Mouse (Mus musculus): Measurements from ENCODE around the gene Col7a1. TPM values are rescaled to one million over a fixed set of nuclear protein-coding genes. Genes with fewer than 3 reads are reported as not detected.

Col7a1 gene
- polyA plus RNA-seq, 1 experiment from 2014 or later: 0.64 TPM

- no peak overlapping the region for H3K4me3 ChIP-seq (ENCODE audit: low read depth, low read length)
- no peaks in the 10 kb centered on the region for H3K9me3 ChIP-seq (ENCODE audit: control insufficient read depth, low read length)
- no peak for ATAC-seq (ENCODE audit: low read depth)
- no peaks in the 10 kb centered on the region for H3K27me3 ChIP-seq (ENCODE audit: control insufficient read depth, insufficient read depth, low read length)
- 63% methylated on average over 2 of the region's 2 CpGs for whole genome bisulfite sequencing
- no peak overlapping the region for H3K4me2 ChIP-seq (ENCODE audit: low read depth, low read length)
- H3K9ac ChIP-seq (replicated peaks; ENCODE audit: low read depth, low read length): no peak overlapping the region
- no peak overlapping the region for H3K27ac ChIP-seq (ENCODE audit: low read depth, low read length)
- no peaks in the 10 kb centered on the region for H3K4me1 ChIP-seq (ENCODE audit: control insufficient read depth, insufficient read depth, low read length)
- H3K36me3 ChIP-seq (ENCODE audit: control insufficient read depth, insufficient read depth, low read length): peaks cover 6% of the 10 kb centered on the region; the same call in 1 of the 2 replicates
Measured at GRCm38 (mm10) chr9:109003201-109003600, 49.8 kb downstream of the Col7a1 start.

GRCm38 (mm10) chr9:109007025-109007780, 53.8 kb downstream of the Col7a1 start:
- no peak overlapping the region for H3K4me2 ChIP-seq (ENCODE audit: low read depth, low read length)
- H3K9me3 ChIP-seq (ENCODE audit: control insufficient read depth, low read length): no peaks in the 10 kb centered on the region
- H3K9ac ChIP-seq (replicated peaks; ENCODE audit: low read depth, low read length): no peak overlapping the region
- H3K4me1 ChIP-seq (ENCODE audit: control insufficient read depth, insufficient read depth, low read length): no peaks in the 10 kb centered on the region
- H3K4me3 ChIP-seq (ENCODE audit: low read depth, low read length): no peak overlapping the region
- peaks cover 12% of the 10 kb centered on the region; the same call in 1 of the 2 replicates for H3K36me3 ChIP-seq (ENCODE audit: control insufficient read depth, insufficient read depth, low read length)
- no peak for ATAC-seq (ENCODE audit: low read depth)
- 86% methylated on average over 21 of the region's 21 CpGs for WGBS
- no peak overlapping the region for H3K27ac ChIP-seq (ENCODE audit: low read depth, low read length)
- no peaks in the 10 kb centered on the region for H3K27me3 ChIP-seq (ENCODE audit: control insufficient read depth, insufficient read depth, low read length)

GRCm38 (mm10) chr9:109008081-109008480, 54.7 kb downstream of the Col7a1 start:
- Histone ChIP-seq H3K4me2 (ENCODE audit: low read depth, low read length) (no peak overlapping the region), H3K27ac (ENCODE audit: low read depth, low read length) (no peak overlapping the region), H3K4me3 (ENCODE audit: low read depth, low read length) (no peak overlapping the region), H3K4me1 (ENCODE audit: control insufficient read depth, insufficient read depth, low read length) (no peaks in the 10 kb centered on the region), H3K9ac (replicated peaks; ENCODE audit: low read depth, low read length) (no peak overlapping the region), H3K27me3 (ENCODE audit: control insufficient read depth, insufficient read depth, low read length) (no peaks in the 10 kb centered on the region), H3K9me3 (ENCODE audit: control insufficient read depth, low read length) (no peaks in the 10 kb centered on the region), H3K36me3 (ENCODE audit: control insufficient read depth, insufficient read depth, low read length) (peaks cover 12% of the 10 kb centered on the region; the same call in 1 of the 2 replicates)
- no peak for ATAC-seq (ENCODE audit: low read depth)
- 84% methylated on average over 9 of the region's 9 CpGs for WGBS

- Histone ChIP-seq H3K27me3 (ENCODE audit: control insufficient read depth, insufficient read depth, low read length) (no peaks in the 10 kb centered on the region), H3K9me3 (ENCODE audit: control insufficient read depth, low read length) (no peaks in the 10 kb centered on the region), H3K9ac (replicated peaks; ENCODE audit: low read depth, low read length) (no peak overlapping the region), H3K4me2 (ENCODE audit: low read depth, low read length) (no peak overlapping the region), H3K4me1 (ENCODE audit: control insufficient read depth, insufficient read depth, low read length) (no peaks in the 10 kb centered on the region), H3K27ac (ENCODE audit: low read depth, low read length) (no peak overlapping the region), H3K36me3 (ENCODE audit: control insufficient read depth, insufficient read depth, low read length) (peaks cover 12% of the 10 kb centered on the region; the same call in 1 of the 2 replicates), H3K4me3 (ENCODE audit: low read depth, low read length) (no peak overlapping the region)
- no peak for ATAC-seq (ENCODE audit: low read depth)
- WGBS: 78% methylated on average over 9 of the region's 10 CpGs
Measured at GRCm38 (mm10) chr9:109008994-109009635, 55.7 kb downstream of the Col7a1 start.

- Histone ChIP-seq H3K4me2 (ENCODE audit: low read depth, low read length) (no peak overlapping the region), H3K36me3 (ENCODE audit: control insufficient read depth, insufficient read depth, low read length) (peaks cover 12% of the 10 kb centered on the region; the same call in 1 of the 2 replicates), H3K4me1 (ENCODE audit: control insufficient read depth, insufficient read depth, low read length) (no peaks in the 10 kb centered on the region), H3K9me3 (ENCODE audit: control insufficient read depth, low read length) (no peaks in the 10 kb centered on the region), H3K27ac (ENCODE audit: low read depth, low read length) (no peak overlapping the region), H3K4me3 (ENCODE audit: low read depth, low read length) (no peak overlapping the region), H3K27me3 (ENCODE audit: control insufficient read depth, insufficient read depth, low read length) (no peaks in the 10 kb centered on the region), H3K9ac (replicated peaks; ENCODE audit: low read depth, low read length) (no peak overlapping the region)
- ATAC-seq (ENCODE audit: low read depth): no peak
- 57% methylated on average over 17 of the region's 17 CpGs for WGBS
Measured at GRCm38 (mm10) chr9:109009636-109010315, 56.4 kb downstream of the Col7a1 start.

- Histone ChIP-seq H3K27ac (ENCODE audit: low read depth, low read length) (no peak overlapping the region), H3K36me3 (ENCODE audit: control insufficient read depth, insufficient read depth, low read length) (peaks cover 12% of the 10 kb centered on the region; the same call in 1 of the 2 replicates), H3K4me2 (ENCODE audit: low read depth, low read length) (no peak overlapping the region), H3K9me3 (ENCODE audit: control insufficient read depth, low read length) (no peaks in the 10 kb centered on the region), H3K27me3 (ENCODE audit: control insufficient read depth, insufficient read depth, low read length) (no peaks in the 10 kb centered on the region), H3K9ac (replicated peaks; ENCODE audit: low read depth, low read length) (no peak overlapping the region), H3K4me1 (ENCODE audit: control insufficient read depth, insufficient read depth, low read length) (no peaks in the 10 kb centered on the region), H3K4me3 (ENCODE audit: low read depth, low read length) (no peak overlapping the region)
- ATAC-seq (ENCODE audit: low read depth): no peak
- 86% methylated on average over 14 of the region's 14 CpGs for WGBS
Measured at GRCm38 (mm10) chr9:109010316-109010690, 56.9 kb downstream of the Col7a1 start.

- no peaks in the 10 kb centered on the region for H3K4me1 ChIP-seq (ENCODE audit: control insufficient read depth, insufficient read depth, low read length)
- no peak overlapping the region for H3K4me3 ChIP-seq (ENCODE audit: low read depth, low read length)
- no peaks in the 10 kb centered on the region for H3K9me3 ChIP-seq (ENCODE audit: control insufficient read depth, low read length)
- H3K36me3 ChIP-seq (ENCODE audit: control insufficient read depth, insufficient read depth, low read length): peaks cover 6% of the 10 kb centered on the region; the same call in 1 of the 2 replicates
- WGBS: 72% methylated on average over 8 of the region's 8 CpGs
- no peak for ATAC-seq (ENCODE audit: low read depth)
- H3K4me2 ChIP-seq (ENCODE audit: low read depth, low read length): no peak overlapping the region
- H3K9ac ChIP-seq (replicated peaks; ENCODE audit: low read depth, low read length): no peak overlapping the region
- H3K27ac ChIP-seq (ENCODE audit: low read depth, low read length): no peak overlapping the region
- H3K27me3 ChIP-seq (ENCODE audit: control insufficient read depth, insufficient read depth, low read length): no peaks in the 10 kb centered on the region
Measured at GRCm38 (mm10) chr9:109015397-109015796, 62.0 kb downstream of the Col7a1 start.

- WGBS: 76% methylated on average over 11 of the region's 11 CpGs
- no peak for ATAC-seq (ENCODE audit: low read depth)
Measured at GRCm38 (mm10) chr9:109016973-109017604, 63.7 kb downstream of the Col7a1 start.

More at GRCm38 (mm10) chr9:109016973-109017604, 63.7 kb downstream of the Col7a1 start:
- no peaks in the 10 kb centered on the region for H3K9me3 ChIP-seq (ENCODE audit: control insufficient read depth, low read length)
- no peak overlapping the region for H3K9ac ChIP-seq (replicated peaks; ENCODE audit: low read depth, low read length)
- no peak overlapping the region for H3K27ac ChIP-seq (ENCODE audit: low read depth, low read length)
- no peak overlapping the region for H3K4me3 ChIP-seq (ENCODE audit: low read depth, low read length)
- no peaks in the 10 kb centered on the region for H3K27me3 ChIP-seq (ENCODE audit: control insufficient read depth, insufficient read depth, low read length)
- H3K4me2 ChIP-seq (ENCODE audit: low read depth, low read length): no peak overlapping the region
- H3K4me1 ChIP-seq (ENCODE audit: control insufficient read depth, insufficient read depth, low read length): no peaks in the 10 kb centered on the region
- no peaks in the 10 kb centered on the region for H3K36me3 ChIP-seq (ENCODE audit: control insufficient read depth, insufficient read depth, low read length)
